22 mouse cellular contexts compared by ENCODE assay signal in the genomic region with DNA sequence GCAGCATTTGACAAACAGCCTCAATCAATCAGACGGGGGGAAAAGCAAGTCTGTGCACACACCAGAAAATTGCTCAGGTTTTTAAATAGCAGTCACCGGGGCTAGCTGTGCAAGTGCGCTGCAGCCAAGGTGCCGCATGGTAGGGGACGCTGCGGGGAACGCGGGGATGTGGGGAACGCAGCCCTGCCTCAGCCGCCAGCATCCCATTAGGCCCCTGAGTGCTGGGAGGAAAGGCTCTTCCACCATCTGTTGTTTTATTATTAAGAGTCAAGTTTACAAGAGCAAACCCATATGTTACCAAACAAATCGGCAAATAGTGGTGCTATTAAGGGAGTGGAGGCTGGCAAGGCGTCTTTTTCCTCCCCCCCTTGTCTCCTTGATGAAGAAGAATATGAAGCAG. TPM values are rescaled to one million over a fixed set of nuclear protein-coding genes. Genes with fewer than 3 reads are reported as not detected.
DNase-seq lines count a peak whose midpoint lies in the region; ATAC-seq and TF ChIP-seq lines count a peak whose summit lies in the region.
"Had no signal": no experiment of that assay in that cellular context is flagged by ENCODE, and none has a peak within 500 bp of the region (broad histone marks: within the 10 kb centered on the region; RNA-seq: fewer than 3 reads in every experiment).

No protein-coding gene starts in this region.

- TF ChIP-seq POLR2A in liver, adult 2 months (IDR thresholded peaks at IDR 0.05; ENCODE audit: extremely low read depth, insufficient read depth, low read length) = no peak
- no peak for TF ChIP-seq POLR2A in cerebellum, adult 2 months (IDR thresholded peaks at IDR 0.05; ENCODE audit: borderline replicate concordance, insufficient read depth, low read length)

- peaks cover 100% of the 10 kb centered on the region for H3K27me3 ChIP-seq in forebrain, embryonic 10.5 days (ENCODE audit: poor library complexity, severe bottlenecking)
- peaks cover 59% of the 10 kb centered on the region for H3K27me3 ChIP-seq in forebrain, embryonic 11.5 days (ENCODE audit: control insufficient read depth, insufficient read depth, low read length)
- H3K27me3 ChIP-seq in liver, adult 2 months (ENCODE audit: control insufficient read depth, insufficient read depth, low read length) = no peaks in the 10 kb centered on the region
- H3K27me3 ChIP-seq in liver, embryonic 11.5 days (replicated peaks; ENCODE audit: control insufficient read depth, insufficient read depth, low read length) = no peaks in the 10 kb centered on the region
- H3K27me3 ChIP-seq in cerebellum, adult 2 months (ENCODE audit: control insufficient read depth, insufficient read depth, low read length) = no peaks in the 10 kb centered on the region
- H3K27me3 ChIP-seq in limb, embryonic 12.5 days = peaks cover 9% of the 10 kb centered on the region

- no peak for DNase-seq in forebrain, embryonic 10.5 days (ENCODE audit: extremely low spot score, low spot score)
- no peak for DNase-seq in forebrain, embryonic 11.5 days (ENCODE audit: low spot score)
- DNase-seq in liver, adult 2 months (ENCODE audit: extremely low read depth, low read depth, low spot score) = no peak
- DNase-seq in liver, embryonic 11.5 days (ENCODE audit: low spot score) = no peak
- peak; percentile 63 to 75 for DNase-seq in cerebellum, adult 2 months
- no peak for DNase-seq in heart, postnatal 36 days
- DNase-seq: adrenal gland, postnatal 25 days; gastrocnemius, postnatal 14 days; heart, adult 11 months; kidney, postnatal 25 days; layer of hippocampus, postnatal 36 days; liver; liver, postnatal 0 days; lung, postnatal 10 days; retina, postnatal 1 day; thymus, postnatal 14 days had no signal

- peaks cover 58% of the 10 kb centered on the region for H3K4me1 ChIP-seq in forebrain, embryonic 10.5 days
- H3K4me1 ChIP-seq in forebrain, embryonic 11.5 days (replicated peaks; ENCODE audit: control insufficient read depth, insufficient read depth, low read length) = peaks cover 9% of the 10 kb centered on the region
- H3K4me1 ChIP-seq in liver, adult 2 months (ENCODE audit: control insufficient read depth, insufficient read depth, low read length) = peaks cover 5% of the 10 kb centered on the region
- no peaks in the 10 kb centered on the region for H3K4me1 ChIP-seq in liver, embryonic 11.5 days (replicated peaks; ENCODE audit: control insufficient read depth, insufficient read depth, low read length)
- peaks cover 27% of the 10 kb centered on the region for H3K4me1 ChIP-seq in cerebellum, adult 2 months (ENCODE audit: control insufficient read depth, insufficient read depth, low read length)
- peaks cover 29% of the 10 kb centered on the region for H3K4me1 ChIP-seq in limb, embryonic 12.5 days (replicated peaks)

- H3K9me3 ChIP-seq in forebrain, embryonic 10.5 days = no peaks in the 10 kb centered on the region; the same call in 1 of the 2 replicates
- no peaks in the 10 kb centered on the region; the same call in 1 of the 2 replicates for H3K9me3 ChIP-seq in forebrain, embryonic 11.5 days (ENCODE audit: control insufficient read depth, low read length)
- H3K9me3 ChIP-seq in liver, embryonic 11.5 days (ENCODE audit: control insufficient read depth, low read length) = no peaks in the 10 kb centered on the region
- H3K9me3 ChIP-seq in limb, embryonic 12.5 days = no peaks in the 10 kb centered on the region; the same call in 1 of the 2 replicates

- H3K36me3 ChIP-seq in forebrain, embryonic 10.5 days (replicated peaks) = no peaks in the 10 kb centered on the region
- no peaks in the 10 kb centered on the region for H3K36me3 ChIP-seq in forebrain, embryonic 11.5 days (ENCODE audit: control insufficient read depth, insufficient read depth, low read length)
- peaks cover 89% of the 10 kb centered on the region for H3K36me3 ChIP-seq in liver, adult 2 months (ENCODE audit: control insufficient read depth, insufficient read depth, low read length)
- no peaks in the 10 kb centered on the region; the same call in 1 of the 2 replicates for H3K36me3 ChIP-seq in liver, embryonic 11.5 days (ENCODE audit: control insufficient read depth, insufficient read depth, low read length)
- no peaks in the 10 kb centered on the region for H3K36me3 ChIP-seq in limb, embryonic 12.5 days
- H3K36me3 ChIP-seq: hindbrain, embryonic 10.5 days; midbrain, embryonic 12.5 days had no signal

- 52% methylated on average over 12 of the region's 12 CpGs for WGBS in forebrain, embryonic 10.5 days
- WGBS in forebrain, embryonic 11.5 days = 40% methylated on average over 12 of the region's 12 CpGs
- 81% methylated on average over 12 of the region's 12 CpGs for WGBS in liver, adult 2 months
- 70% methylated on average over 12 of the region's 12 CpGs for WGBS in liver, embryonic 11.5 days
- 12% methylated on average over 12 of the region's 12 CpGs for WGBS in cerebellum, adult 2 months
- 7% methylated on average over 12 of the region's 12 CpGs for WGBS in limb, embryonic 12.5 days

- no peak overlapping the region for H3K4me2 ChIP-seq in forebrain, embryonic 11.5 days (ENCODE audit: low read depth, low read length, severe bottlenecking)
- no peak overlapping the region for H3K4me2 ChIP-seq in liver, embryonic 11.5 days
- no peak overlapping the region for H3K4me2 ChIP-seq in limb, embryonic 12.5 days
- H3K4me2 ChIP-seq: heart, embryonic 11.5 days; midbrain, embryonic 12.5 days had no signal

- TF ChIP-seq CTCF in liver, adult 2 months (IDR thresholded peaks at IDR 0.05; ENCODE audit: low read depth, low read length) = no peak
- TF ChIP-seq CTCF in cerebellum, adult 2 months (IDR thresholded peaks at IDR 0.05; ENCODE audit: borderline replicate concordance, insufficient read depth, low read depth, low read length) = no peak

- H3K4me3 ChIP-seq in forebrain, embryonic 10.5 days = no peak overlapping the region
- no peak overlapping the region for H3K4me3 ChIP-seq in forebrain, embryonic 11.5 days (ENCODE audit: low read depth, low read length)
- no peak overlapping the region for H3K4me3 ChIP-seq in liver, adult 2 months (ENCODE audit: insufficient read depth, low read depth, low read length)
- no peak overlapping the region for H3K4me3 ChIP-seq in liver, embryonic 11.5 days (ENCODE audit: low read depth, low read length)
- H3K4me3 ChIP-seq in cerebellum, adult 2 months (replicated peaks; ENCODE audit: insufficient read depth, low read depth, low read length) = no peak overlapping the region
- H3K4me3 ChIP-seq in limb, embryonic 12.5 days (replicated peaks) = no peak overlapping the region
- H3K4me3 ChIP-seq: hindbrain, embryonic 10.5 days; midbrain, embryonic 12.5 days had no signal

- no peak overlapping the region for H3K9ac ChIP-seq in forebrain, embryonic 11.5 days (ENCODE audit: low read length)
- H3K9ac ChIP-seq in liver, adult 2 months (ENCODE audit: low read depth, low read length) = peak overlapping the region; percentile 30; the same call in 1 of the 2 replicates
- H3K9ac ChIP-seq in liver, embryonic 11.5 days (ENCODE audit: low read depth, low read length) = no peak overlapping the region
- no peak overlapping the region for H3K9ac ChIP-seq in limb, embryonic 12.5 days (replicated peaks)
- H3K9ac ChIP-seq: liver, postnatal 0 days; midbrain, embryonic 12.5 days had no signal

- no peaks in the 10 kb centered on the region for H3K79me2 ChIP-seq in liver, adult 2 months (ENCODE audit: control insufficient read depth, insufficient read depth, low read length)

- intact Hi-C loops in heart, postnatal 36 days (cut with DNase I) = no loop called here

- ATAC-seq in forebrain, embryonic 11.5 days (replicated peaks; ENCODE audit: low FRiP score) = no peak
- ATAC-seq in liver, embryonic 11.5 days (replicated peaks; ENCODE audit: low FRiP score) = no peak
- no peak for ATAC-seq in limb, embryonic 12.5 days (ENCODE audit: insufficient number of reproducible peaks, insufficient read depth, low FRiP score, low TSS enrichment, low read depth)
- ATAC-seq in erythroid progenitor cell, adult 5-6 weeks (replicated peaks; ENCODE audit: low FRiP score, poor library complexity, severe bottlenecking) = no peak
- ATAC-seq: intestine, postnatal 0 days; liver, postnatal 0 days had no signal

- peak overlapping the region; percentile 11; the same call in 1 of the 2 replicates for H3K27ac ChIP-seq in forebrain, embryonic 10.5 days
- no peak overlapping the region for H3K27ac ChIP-seq in forebrain, embryonic 11.5 days (ENCODE audit: low read depth, low read length)
- H3K27ac ChIP-seq in liver, adult 2 months (replicated peaks; ENCODE audit: insufficient read depth, low read depth, low read length) = no peak overlapping the region
- no peak overlapping the region for H3K27ac ChIP-seq in liver, embryonic 11.5 days (ENCODE audit: low read depth, low read length)
- no peak overlapping the region for H3K27ac ChIP-seq in cerebellum, adult 2 months (ENCODE audit: insufficient read depth, low read length)
- H3K27ac ChIP-seq in limb, embryonic 12.5 days = peak overlapping the region; percentile 12; the same call in 1 of the 2 replicates
- H3K27ac ChIP-seq: hindbrain, embryonic 10.5 days; midbrain, embryonic 12.5 days had no signal

RNA-seq across cellular contexts. Expression of a gene that starts 19.2 kb away (rescaled TPM):
- polyA plus RNA-seq in forebrain, embryonic 10.5 days (2016; fragmentation: Nextera tagmentation; extraction: Ambion mirVana) = 7.3 and 7.6 TPM in 2 replicates
- polyA plus RNA-seq in forebrain, embryonic 11.5 days (2014; fragmentation: Nextera tagmentation; extraction: Ambion mirVana) = 3.3 and 6.8 TPM in 2 replicates
- total RNA-seq in liver, adult 2 months (2014; rRNA removed) = 3,064 and 4,344 TPM in 2 replicates
- polyA plus RNA-seq in liver, adult 2 months (2012; rRNA removed) = 3,470 and 3,993 TPM in 2 replicates
- 65.1 and 72.4 TPM in 2 replicates for polyA plus RNA-seq in liver, embryonic 11.5 days (2014; fragmentation: Nextera tagmentation; extraction: Ambion mirVana)
- 27.4 and 29.9 TPM in 2 replicates for polyA plus RNA-seq in cerebellum, adult 2 months (2012; rRNA removed)
- 5.5 and 6.5 TPM in 2 replicates for polyA plus RNA-seq in limb, embryonic 12.5 days (2016; fragmentation: Nextera tagmentation; extraction: Ambion mirVana)
- total RNA-seq in heart, postnatal 36 days (2021) = 1 to 10 TPM; 3.9 to 6.8 TPM
- 5.0 and 15.1 TPM in 2 replicates for total RNA-seq in erythroid progenitor cell, adult 5-6 weeks (2015; ENCODE audit: low replicate concordance)
- total RNA-seq in erythroid progenitor cell, adult 5-6 weeks (2017; ENCODE audit: low replicate concordance) = 3.9 and 6.1 TPM in 2 replicates

Comparison
In these comparisons a context has a peak if more than half of its experiments do, and no peak if none do; other contexts are left out.
1. H3K27ac ChIP-seq: peak in forebrain, embryonic 10.5 days (single experiment) and limb, embryonic 12.5 days (single experiment); none in forebrain, embryonic 11.5 days (single experiment), liver, adult 2 months (single experiment), liver, embryonic 11.5 days (single experiment) and cerebellum, adult 2 months (single experiment).
2. RNA of a gene that starts 19.2 kb away (polyA plus RNA-seq): 3,470 to 3,993 TPM in liver, adult 2 months; 65.1 to 72.4 TPM in liver, embryonic 11.5 days, 27.4 to 29.9 TPM in cerebellum, adult 2 months, 7.3 to 7.6 TPM in forebrain, embryonic 10.5 days, 5.5 to 6.5 TPM in limb, embryonic 12.5 days and 3.3 to 6.8 TPM in forebrain, embryonic 11.5 days; every median in the first group is over 10 times any median in the second.
3. DNase-seq: peak in cerebellum, adult 2 months (2 of 2); none in forebrain, embryonic 10.5 days (single experiment), forebrain, embryonic 11.5 days (single experiment), liver, adult 2 months (single experiment), liver, embryonic 11.5 days (single experiment) and heart, postnatal 36 days (0 of 2).